Mouse (Mus musculus) embryonic facial prominence, embryonic 12.5 days (tissue): ENCODE data around the gene Gucy2f. TPM values are rescaled to one million over a fixed set of nuclear protein-coding genes. Genes with fewer than 3 reads are reported as not detected.

Experiments used
- ATAC-seq: fragments of 200-750 bp; cut with Nextera tagmentation; 2 replicates; pipeline ENCODE4 v1.8.0; 2017; ENCODE audit not compliant: insufficient number of reproducible peaks, insufficient read depth, low FRiP score, low TSS enrichment
- H3K27ac ChIP-seq: fragments of 300-500 bp; sonication (generic); 2 replicates; pipeline ENCODE4 v1.5.1; 2016; ENCODE audit warnings: mild to moderate bottlenecking
- H3K27me3 ChIP-seq: fragments of 300-500 bp; sonication (generic); 2 replicates; pipeline ENCODE4 v1.6.1; 2016; ENCODE audit warnings: mild to moderate bottlenecking, moderate library complexity
- H3K36me3 ChIP-seq: fragments of 300-500 bp; sonication (generic); 2 replicates; pipeline ENCODE4 v1.6.1; 2016; ENCODE audit warnings: mild to moderate bottlenecking
- H3K4me1 ChIP-seq: fragments of 300-500 bp; sonication (generic); 2 replicates; pipeline ENCODE4 v1.6.1; 2016
- H3K4me2 ChIP-seq: fragments of 300-500 bp; sonication (generic); replicated peaks from 2 replicates; pipeline ENCODE4 v1.6.1; 2016; ENCODE audit warnings: mild to moderate bottlenecking, moderate library complexity
- H3K4me3 ChIP-seq: fragments of 300-500 bp; sonication (generic); 2 replicates; pipeline ENCODE4 v1.5.1; 2016; ENCODE audit warnings: mild to moderate bottlenecking
- H3K9ac ChIP-seq: fragments of 300-500 bp; sonication (generic); 2 replicates; pipeline ENCODE4 v1.6.1; 2016; ENCODE audit warnings: mild to moderate bottlenecking, moderate library complexity
- H3K9me3 ChIP-seq: fragments of 300-500 bp; sonication (generic); 2 replicates; pipeline ENCODE4 v1.6.1; 2016; ENCODE audit warnings: mild to moderate bottlenecking, moderate library complexity
- WGBS: fragments of 180-500 bp; shearing (Covaris S2); methylation state at CpG from one replicate; pipeline ENCODE4 v1.1.7; 2016; 5-methylcytosine and 5-hydroxymethylcytosine counted together
- polyA plus RNA-seq: library from polyadenylated mRNA; unstranded; fragments of >200 nt; fragmentation: Nextera tagmentation; extraction: Ambion mirVana; gene quantifications from 2 replicates; pipeline ENCODE4 v1.2.1, GENCODE M21; 2016

Gucy2f gene
- polyA plus RNA-seq, 1 experiment from 2014 or later: not detected

DNA sequence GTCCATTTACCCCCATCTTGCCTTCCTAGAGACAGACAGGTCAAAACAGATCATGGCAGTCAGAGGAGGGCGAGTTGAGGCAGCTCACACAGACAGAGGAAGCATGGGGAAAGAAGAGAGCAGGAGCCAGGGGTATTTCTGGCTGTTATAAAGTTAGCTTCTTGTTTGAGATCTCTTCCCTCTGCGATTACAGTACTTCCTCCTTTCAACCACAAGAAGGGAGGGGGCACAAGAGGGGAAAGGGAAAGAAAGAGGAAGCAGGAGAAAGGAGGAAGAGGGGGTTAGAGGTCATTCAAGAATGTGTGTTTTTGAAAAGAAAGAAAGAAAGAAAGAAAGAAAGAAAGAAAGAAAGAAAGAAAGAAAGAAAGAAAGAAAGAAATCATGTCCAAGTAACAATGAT, 6.4 kb downstream of the Gucy2f start:
- Histone ChIP-seq H3K27me3 (0 out of 2 replicates have a peak, but pooled peaks cover 5% of the 10 kb centered on the region), H3K4me3 (no peak overlapping the region), H3K27ac (no peak overlapping the region), H3K9me3 (no peaks in the 10 kb centered on the region), H3K4me1 (no peaks in the 10 kb centered on the region), H3K9ac (no peak overlapping the region), H3K4me2 (no peak overlapping the region), H3K36me3 (no peaks in the 10 kb centered on the region)
- WGBS: 77% methylated on average over 2 of the region's 2 CpGs
- ATAC-seq: no peak

DNA sequence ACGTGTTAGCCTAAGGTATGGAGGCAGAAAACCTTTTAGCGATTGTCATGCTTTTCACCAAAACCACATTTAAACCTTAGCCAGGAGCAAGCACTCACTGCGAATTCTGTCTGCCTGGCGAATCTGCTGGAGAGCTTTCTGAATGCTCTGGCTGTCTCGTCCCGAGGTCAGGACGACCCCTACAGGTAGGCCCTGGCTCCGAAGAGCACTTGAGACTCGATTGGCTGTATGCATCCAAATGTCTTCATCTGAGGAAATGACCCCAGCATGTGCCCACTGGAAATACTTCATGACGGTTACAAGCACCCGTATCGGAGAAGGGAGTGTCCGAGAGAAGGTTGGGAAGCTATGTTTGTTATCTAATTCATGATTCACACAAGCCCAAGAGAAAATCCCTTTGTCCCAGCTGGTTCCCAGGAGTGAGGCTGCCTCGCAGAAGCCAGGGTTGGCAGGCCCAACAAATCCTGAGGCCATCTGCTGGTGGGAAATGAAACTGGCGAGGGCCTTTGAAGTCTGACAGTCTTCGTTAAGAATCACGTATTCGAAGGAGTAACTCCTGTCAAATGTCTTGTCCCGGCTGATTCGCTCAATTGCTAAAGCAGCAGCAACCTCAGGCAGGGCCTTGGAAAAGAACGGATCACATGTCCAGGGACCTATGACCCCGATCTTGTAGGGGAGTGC, 7.6 kb downstream of the Gucy2f start:
- WGBS: 36% methylated on average over 22 of the region's 22 CpGs
- Histone ChIP-seq H3K9ac (no peak overlapping the region), H3K4me2 (no peak overlapping the region), H3K27ac (no peak overlapping the region), H3K36me3 (no peaks in the 10 kb centered on the region), H3K9me3 (no peaks in the 10 kb centered on the region), H3K27me3 (0 out of 2 replicates have a peak, but pooled peaks cover 5% of the 10 kb centered on the region), H3K4me3 (no peak overlapping the region), H3K4me1 (no peaks in the 10 kb centered on the region)
- ATAC-seq: no peak

DNA sequence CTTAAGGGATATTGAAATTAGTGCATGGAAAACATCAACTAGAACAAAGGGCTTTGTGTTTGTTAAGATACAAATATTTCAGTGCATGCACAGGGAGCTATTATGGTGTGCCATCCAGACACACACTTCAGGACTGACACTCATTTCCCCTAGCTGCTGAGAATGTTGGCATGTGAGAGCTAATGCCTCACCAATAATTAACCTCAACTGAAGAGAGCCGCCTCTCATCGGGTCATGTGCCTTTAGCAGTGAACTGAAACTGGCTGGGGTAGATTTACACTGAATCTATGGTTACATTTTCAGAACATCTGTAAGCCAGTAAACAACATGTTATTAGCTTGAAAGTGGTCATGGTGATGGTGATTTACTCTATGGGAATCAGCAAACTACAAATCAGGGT, 14.7 kb downstream of the Gucy2f start:
- H3K4me3 ChIP-seq: no peak overlapping the region
- no peak overlapping the region for H3K9ac ChIP-seq
- no peaks in the 10 kb centered on the region for H3K4me1 ChIP-seq
- no peak overlapping the region for H3K27ac ChIP-seq
- 0 out of 2 replicates have a peak, but pooled peaks cover 6% of the 10 kb centered on the region for H3K27me3 ChIP-seq
- H3K36me3 ChIP-seq: no peaks in the 10 kb centered on the region
- H3K4me2 ChIP-seq: no peak overlapping the region
- no peak for ATAC-seq
- H3K9me3 ChIP-seq: no peaks in the 10 kb centered on the region
- WGBS: 53% methylated on average over 2 of the region's 2 CpGs

DNA sequence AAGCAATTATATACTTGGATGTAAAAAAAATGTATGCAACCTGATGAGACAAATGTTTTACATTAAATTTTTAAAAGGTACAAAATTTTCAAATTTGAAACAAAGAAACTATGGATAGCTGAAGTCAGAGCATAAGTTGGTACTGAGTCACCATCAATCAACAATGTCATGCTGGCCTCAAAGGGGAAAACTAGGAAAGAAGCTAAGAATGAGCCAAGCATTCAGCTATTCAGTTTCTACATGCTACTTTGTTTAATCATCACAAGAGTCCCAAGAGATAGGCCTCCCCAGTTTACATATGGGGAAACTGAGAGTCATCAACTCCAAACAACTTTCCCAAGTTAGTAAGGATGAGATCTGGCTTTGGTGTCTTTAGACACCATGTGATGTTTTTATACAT, 19.8 kb downstream of the Gucy2f start:
- H3K4me2 ChIP-seq: no peak overlapping the region
- H3K9me3 ChIP-seq: no peaks in the 10 kb centered on the region
- H3K36me3 ChIP-seq: no peaks in the 10 kb centered on the region
- H3K4me3 ChIP-seq: no peak overlapping the region
- no peaks in the 10 kb centered on the region for H3K4me1 ChIP-seq
- ATAC-seq: no peak
- 0 out of 2 replicates have a peak, but pooled peaks cover 3% of the 10 kb centered on the region for H3K27me3 ChIP-seq
- no peak overlapping the region for H3K27ac ChIP-seq
- no peak overlapping the region for H3K9ac ChIP-seq

DNA sequence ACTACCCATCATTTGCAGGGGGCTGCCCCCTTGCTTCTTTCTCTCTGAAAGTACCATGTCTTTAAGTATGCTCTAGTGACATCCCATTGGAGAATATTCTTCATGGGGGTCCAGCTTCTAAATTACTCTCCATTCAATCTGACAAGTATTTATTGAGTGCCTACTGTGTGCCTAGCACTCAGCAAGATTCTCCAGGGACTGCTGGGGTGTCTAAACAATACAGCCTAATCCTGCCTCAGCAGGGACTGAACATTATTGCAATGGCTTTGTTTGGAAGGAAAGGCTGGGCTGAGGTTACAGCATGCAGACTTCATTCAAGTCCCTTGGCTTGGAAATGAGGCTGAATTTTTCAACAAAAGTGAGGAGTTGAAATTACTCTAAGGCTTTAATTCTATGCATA, 81.0 kb downstream of the Gucy2f start:
- no peaks in the 10 kb centered on the region for H3K9me3 ChIP-seq
- H3K27me3 ChIP-seq: peaks cover 16% of the 10 kb centered on the region; the same call in 1 of the 2 replicates
- H3K4me2 ChIP-seq: no peak overlapping the region
- no peaks in the 10 kb centered on the region for H3K4me1 ChIP-seq
- no peak overlapping the region for H3K4me3 ChIP-seq
- H3K27ac ChIP-seq: no peak overlapping the region
- no peak overlapping the region for H3K9ac ChIP-seq
- ATAC-seq: no peak
- no peaks in the 10 kb centered on the region for H3K36me3 ChIP-seq

DNA sequence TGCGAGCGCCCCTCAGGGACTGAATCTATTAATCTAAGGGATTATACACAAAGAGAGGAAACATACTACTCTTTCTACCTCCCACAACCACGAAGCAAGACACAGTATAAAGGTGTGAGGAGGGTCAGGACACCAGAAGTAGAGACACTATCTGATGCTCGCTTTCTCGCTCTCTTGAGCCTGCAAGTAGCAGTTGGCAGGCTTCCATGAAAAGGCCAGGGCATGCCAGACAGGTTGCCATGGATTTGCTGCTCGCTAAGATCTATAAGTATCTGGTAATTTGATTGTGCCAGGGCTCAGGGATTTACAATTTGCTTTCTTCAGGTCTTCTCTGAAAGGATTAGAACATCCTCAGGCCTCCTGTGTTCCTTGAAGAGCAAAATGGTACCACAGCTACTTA, 85.5 kb downstream of the Gucy2f start:
- 82% methylated on average over 6 of the region's 6 CpGs for WGBS
- Histone ChIP-seq H3K4me1 (no peaks in the 10 kb centered on the region), H3K4me3 (no peak overlapping the region), H3K4me2 (no peak overlapping the region), H3K9me3 (no peaks in the 10 kb centered on the region), H3K27ac (no peak overlapping the region), H3K27me3 (peaks cover 22% of the 10 kb centered on the region; the same call in 1 of the 2 replicates), H3K36me3 (no peaks in the 10 kb centered on the region), H3K9ac (no peak overlapping the region)
- ATAC-seq: no peak

DNA sequence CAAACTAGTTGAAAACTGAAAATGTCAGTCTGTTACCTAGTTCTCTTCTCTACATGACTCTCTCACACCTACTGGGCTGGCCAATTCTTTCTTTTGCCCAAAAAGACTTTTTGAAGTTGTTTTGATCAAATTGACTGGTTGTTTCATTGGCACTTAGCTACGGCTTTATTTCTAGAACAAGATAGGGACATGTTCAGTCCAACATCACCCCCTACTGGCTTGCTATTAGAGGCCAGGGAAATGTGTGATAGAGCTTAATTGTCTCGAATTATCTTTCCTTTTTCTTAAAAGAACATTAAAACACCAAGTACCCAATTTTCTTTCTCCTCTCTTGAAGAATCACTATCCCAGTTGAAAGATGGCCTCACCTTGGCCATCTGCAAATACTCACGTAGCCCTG, 99.8 kb downstream of the Gucy2f start:
- Histone ChIP-seq H3K9ac (no peak overlapping the region), H3K9me3 (no peaks in the 10 kb centered on the region), H3K36me3 (no peaks in the 10 kb centered on the region), H3K4me2 (no peak overlapping the region), H3K4me3 (no peak overlapping the region), H3K27me3 (peaks cover 4% of the 10 kb centered on the region; the same call in 1 of the 2 replicates), H3K27ac (no peak overlapping the region), H3K4me1 (no peaks in the 10 kb centered on the region)
- 51% methylated on average over 3 of the region's 3 CpGs for WGBS
- ATAC-seq: no peak

- Histone ChIP-seq H3K9ac (no peak overlapping the region), H3K27me3 (peaks cover 4% of the 10 kb centered on the region; the same call in 1 of the 2 replicates), H3K4me2 (no peak overlapping the region), H3K27ac (no peak overlapping the region), H3K9me3 (no peaks in the 10 kb centered on the region), H3K4me3 (no peak overlapping the region), H3K36me3 (no peaks in the 10 kb centered on the region), H3K4me1 (no peaks in the 10 kb centered on the region)
- 92% methylated on average over 5 of the region's 5 CpGs for WGBS
- no peak for ATAC-seq
These were observed 101.2 kb downstream of the Gucy2f start for GRCm38 (mm10) chrX:142095579-142095978.

DNA sequence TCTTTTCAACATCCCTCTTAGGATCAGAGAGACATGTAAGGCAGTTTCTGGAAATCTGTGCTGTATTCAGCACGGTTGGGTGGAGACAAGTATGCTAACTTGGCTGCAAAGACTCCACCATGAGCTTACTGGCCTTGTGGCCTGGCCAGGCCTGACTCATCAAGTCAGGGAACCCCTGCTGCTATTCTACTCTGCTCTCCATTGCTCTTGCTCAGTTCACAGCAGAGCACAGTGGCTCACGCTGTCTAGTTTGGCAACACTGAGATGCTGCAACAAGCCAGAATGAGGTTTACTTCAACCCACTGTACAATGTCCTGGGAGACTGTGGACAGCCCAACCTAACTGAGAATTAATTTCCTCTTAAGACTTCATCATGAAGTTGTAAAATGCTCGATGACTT, 134.1 kb downstream of the Gucy2f start:
- no peak for ATAC-seq
- no peak overlapping the region for H3K4me2 ChIP-seq
- H3K4me3 ChIP-seq: no peak overlapping the region
- H3K9ac ChIP-seq: no peak overlapping the region
- WGBS: 79% methylated on average over 3 of the region's 3 CpGs
- no peak overlapping the region for H3K27ac ChIP-seq
- H3K4me1 ChIP-seq: no peaks in the 10 kb centered on the region
- no peaks in the 10 kb centered on the region for H3K36me3 ChIP-seq
- H3K9me3 ChIP-seq: no peaks in the 10 kb centered on the region
- peaks cover 9% of the 10 kb centered on the region; the same call in 1 of the 2 replicates for H3K27me3 ChIP-seq

Other genes starting within 250 kb of the Gucy2f start
- gene Nxt2, start 29.8 kb upstream of the Gucy2f start, polyA plus RNA-seq: 12.6 and 13.2 TPM in 2 replicates
- gene Kcne1l, start 109.4 kb upstream of the Gucy2f start, polyA plus RNA-seq: 20.3 and 23.3 TPM in 2 replicates
- gene Acsl4, start 193.6 kb upstream of the Gucy2f start, polyA plus RNA-seq: 11.0 and 12.9 TPM in 2 replicates